Mouse (Mus musculus): ENCODE measurements around the gene Kif5c. TPM values are rescaled to one million over a fixed set of nuclear protein-coding genes. Genes with fewer than 3 reads are reported as not detected.

Kif5c gene
- total RNA-seq, 2 experiments from 2014 or later = 567 to 594 TPM

GRCm38 (mm10) chr2:49590450-49590849 lies 28.6 kb upstream of the Kif5c start:
- H3K27ac ChIP-seq = no peak overlapping the region
- no peak overlapping the region for H3K4me3 ChIP-seq
- intact Hi-C loops (cut with DNase I) = no loop called here
- TF ChIP-seq CTCF (IDR thresholded peaks at IDR 0.05) = no peak
- DNase-seq (ENCODE audit: extremely low spot score in 1 of 2, low spot score in 2 of 2) = no peak

GRCm38 (mm10) chr2:49592926-49593325 lies 26.2 kb upstream of the Kif5c start:
- H3K4me3 ChIP-seq = no peak overlapping the region
- intact Hi-C loops (cut with DNase I) = no loop called here
- H3K27ac ChIP-seq = no peak overlapping the region
- no peak for DNase-seq (ENCODE audit: extremely low spot score in 1 of 2, low spot score in 2 of 2)
- TF ChIP-seq CTCF (IDR thresholded peaks at IDR 0.05) = no peak

GRCm38 (mm10) chr2:49594886-49595285 lies 24.2 kb upstream of the Kif5c start:
- DNase-seq (ENCODE audit: extremely low spot score in 1 of 2, low spot score in 2 of 2) = peak in 1 of 2 experiments; percentile 15
- intact Hi-C loops (cut with DNase I) = no loop called here
- TF ChIP-seq CTCF (IDR thresholded peaks at IDR 0.05) = no peak
- Histone ChIP-seq H3K4me3 (no peak overlapping the region), H3K27ac (no peak overlapping the region)

- TF ChIP-seq CTCF (IDR thresholded peaks at IDR 0.05) = no peak
- intact Hi-C loops (cut with DNase I) = no loop called here
- no peak overlapping the region for H3K27ac ChIP-seq
- no peak overlapping the region for H3K4me3 ChIP-seq
- no peak for DNase-seq (ENCODE audit: extremely low spot score in 1 of 2, low spot score in 2 of 2)
Observed at GRCm38 (mm10) chr2:49596318-49596717, 22.8 kb upstream of the Kif5c start.

- TF ChIP-seq CTCF (IDR thresholded peaks at IDR 0.05) = no peak
- no peak overlapping the region for H3K27ac ChIP-seq
- DNase-seq (ENCODE audit: extremely low spot score in 1 of 2, low spot score in 2 of 2) = no peak
- intact Hi-C loops (cut with DNase I) = no loop called here
- no peak overlapping the region for H3K4me3 ChIP-seq
Observed at GRCm38 (mm10) chr2:49600021-49600681, 18.9 kb upstream of the Kif5c start.

- intact Hi-C loops (cut with DNase I) = no loop called here
- DNase-seq (ENCODE audit: extremely low spot score in 1 of 2, low spot score in 2 of 2) = no peak
- no peak overlapping the region for H3K4me3 ChIP-seq
- H3K27ac ChIP-seq = no peak overlapping the region
- no peak for TF ChIP-seq CTCF (IDR thresholded peaks at IDR 0.05)
Observed at GRCm38 (mm10) chr2:49602791-49603349, 16.2 kb upstream of the Kif5c start.

- intact Hi-C loops (cut with DNase I) = no loop called here
Observed at GRCm38 (mm10) chr2:49609611-49610010, 9.5 kb upstream of the Kif5c start.

GRCm38 (mm10) chr2:49616765-49617164 lies 2.3 kb upstream of the Kif5c start:
- no peak for TF ChIP-seq CTCF (IDR thresholded peaks at IDR 0.05)
- no peak for DNase-seq (ENCODE audit: extremely low spot score in 1 of 2, low spot score in 2 of 2)
- intact Hi-C loops (cut with DNase I) = no loop called here
- no peak overlapping the region for H3K27ac ChIP-seq
- no peak overlapping the region for H3K4me3 ChIP-seq

More at GRCm38 (mm10) chr2:49609611-49610010, 9.5 kb upstream of the Kif5c start:
- DNase-seq (ENCODE audit: extremely low spot score in 1 of 2, low spot score in 2 of 2) = peak in 1 of 2 experiments; percentile 57
- no peak for TF ChIP-seq CTCF (IDR thresholded peaks at IDR 0.05)
- Histone ChIP-seq H3K4me3 (no peak overlapping the region), H3K27ac (no peak overlapping the region)

- no peak for TF ChIP-seq CTCF (IDR thresholded peaks at IDR 0.05)
- peak; percentile 33 to 41 for DNase-seq (ENCODE audit: extremely low spot score in 1 of 2, low spot score in 2 of 2)
- peak overlapping the region; percentile 91 for H3K4me3 ChIP-seq
- peak overlapping the region; percentile 93 for H3K27ac ChIP-seq
- intact Hi-C loops (cut with DNase I) = loop anchor here (2.0 to 5.0 kb wide), 3 partner anchors 47 to 168 kb away; partner anchors contain the start of gene Epc2
Observed at GRCm38 (mm10) chr2:49619719-49620522, 823 bp downstream of the Kif5c start.

- Histone ChIP-seq H3K4me3 (peak overlapping the region; percentile 91), H3K27ac (peak overlapping the region; percentile 93)
- no peak for TF ChIP-seq CTCF (IDR thresholded peaks at IDR 0.05)
- peak; percentile 33 to 43 for DNase-seq (ENCODE audit: extremely low spot score in 1 of 2, low spot score in 2 of 2)
- intact Hi-C loops (cut with DNase I) = loop anchor here (2.0 to 5.0 kb wide), 3 partner anchors 48 to 168 kb away; partner anchors contain the start of gene Epc2
Observed at GRCm38 (mm10) chr2:49620626-49621117, 1.6 kb downstream of the Kif5c start.

GRCm38 (mm10) chr2:49621234-49621633 lies 2.1 kb downstream of the Kif5c start:
- Histone ChIP-seq H3K27ac (peak overlapping the region; percentile 93), H3K4me3 (peak overlapping the region; percentile 91)
- no peak for DNase-seq (ENCODE audit: extremely low spot score in 1 of 2, low spot score in 2 of 2)
- no peak for TF ChIP-seq CTCF (IDR thresholded peaks at IDR 0.05)
- intact Hi-C loops (cut with DNase I) = loop anchor here (2.0 to 5.0 kb wide), 3 partner anchors 48 to 169 kb away; partner anchors contain the start of gene Epc2

- TF ChIP-seq CTCF (IDR thresholded peaks at IDR 0.05) = no peak
- DNase-seq (ENCODE audit: extremely low spot score in 1 of 2, low spot score in 2 of 2) = no peak
- intact Hi-C loops (cut with DNase I) = no loop called here
- H3K4me3 ChIP-seq = no peak overlapping the region
- no peak overlapping the region for H3K27ac ChIP-seq
Observed at GRCm38 (mm10) chr2:49625581-49625980, 6.5 kb downstream of the Kif5c start.
